ENCODE assay signal across 7 mouse cellular contexts in the genomic region with DNA sequence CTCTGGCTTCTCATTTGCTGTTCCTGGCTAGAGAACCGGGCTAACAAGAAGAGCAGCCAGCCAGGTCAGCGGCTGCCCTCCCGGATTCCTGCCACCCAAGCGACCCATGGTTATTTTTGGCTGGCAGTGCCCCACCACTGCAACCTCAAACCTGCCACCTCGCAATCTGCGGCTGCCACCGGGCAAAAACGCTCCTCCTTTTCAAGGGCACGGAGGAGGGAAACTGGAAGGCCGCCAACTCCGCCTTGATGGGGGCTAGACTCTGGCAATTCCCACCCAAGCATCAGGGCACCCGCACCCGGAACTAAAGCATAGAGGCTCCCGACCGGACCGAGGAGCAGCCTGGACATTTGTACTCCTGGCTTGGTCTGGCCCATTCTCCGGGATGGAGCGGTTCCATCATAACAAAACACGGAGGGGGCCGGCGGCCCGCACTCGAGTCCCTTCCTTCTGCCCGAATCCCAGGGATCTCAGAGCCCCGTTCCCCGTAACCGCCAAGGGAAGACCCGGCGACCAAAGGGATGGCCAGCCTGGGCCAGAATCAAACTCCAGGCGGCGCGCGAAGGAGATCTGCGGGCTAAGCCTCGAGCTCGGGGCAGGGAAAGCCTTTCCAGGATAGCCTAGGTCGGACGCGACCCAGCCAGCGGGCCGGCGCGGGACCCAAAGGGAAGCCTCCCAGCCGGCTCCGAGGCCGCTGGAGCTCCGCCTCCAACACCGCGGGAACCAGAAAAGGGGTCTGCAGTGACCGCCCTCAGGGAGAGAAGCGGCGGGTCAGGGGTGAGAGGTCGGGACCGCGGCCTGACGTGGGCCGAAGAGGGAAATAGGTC. TPM values are rescaled to one million over a fixed set of nuclear protein-coding genes. Genes with fewer than 3 reads are reported as not detected.
DNase-seq lines count a peak whose midpoint lies in the region; ATAC-seq and TF ChIP-seq lines count a peak whose summit lies in the region.

No protein-coding gene starts in this region.

- ATAC-seq in intestine, postnatal 0 days: peak; percentile 37

- peak overlapping the region; percentile 96 for H3K4me3 ChIP-seq in embryonic facial prominence, embryonic 10.5 days
- peak overlapping the region; percentile 92 for H3K4me3 ChIP-seq in intestine, postnatal 0 days (ENCODE audit: low read depth, low read length)
- peak overlapping the region; percentile 91 for H3K4me3 ChIP-seq in midbrain, embryonic 10.5 days
- peak overlapping the region; percentile 98 for H3K4me3 ChIP-seq in spleen, adult 2 months (ENCODE audit: extremely low read depth, insufficient read depth, insufficient read length)

- 0 out of 2 replicates have a peak, but pooled peaks cover 6% of the 10 kb centered on the region for H3K27me3 ChIP-seq in embryonic facial prominence, embryonic 10.5 days (replicated peaks; ENCODE audit: low read depth, poor library complexity, severe bottlenecking)
- H3K27me3 ChIP-seq in intestine, postnatal 0 days (replicated peaks; ENCODE audit: control insufficient read depth, insufficient read depth, low read length): no peaks in the 10 kb centered on the region
- 0 out of 2 replicates have a peak, but pooled peaks cover 11% of the 10 kb centered on the region for H3K27me3 ChIP-seq in midbrain, embryonic 10.5 days (ENCODE audit: low read depth, poor library complexity, severe bottlenecking)
- no peaks in the 10 kb centered on the region for H3K27me3 ChIP-seq in spleen, adult 2 months (ENCODE audit: control insufficient read depth, insufficient read depth, low read length)

- peaks cover 39% of the 10 kb centered on the region for H3K4me1 ChIP-seq in embryonic facial prominence, embryonic 10.5 days
- peaks cover 11% of the 10 kb centered on the region; the same call in 1 of the 2 replicates for H3K4me1 ChIP-seq in intestine, postnatal 0 days (replicated peaks; ENCODE audit: control insufficient read depth, insufficient read depth, low read length)
- peaks cover 43% of the 10 kb centered on the region for H3K4me1 ChIP-seq in midbrain, embryonic 10.5 days
- peaks cover 22% of the 10 kb centered on the region for H3K4me1 ChIP-seq in spleen, adult 2 months (ENCODE audit: control insufficient read depth, insufficient read depth, insufficient read length)

- H3K36me3 ChIP-seq in embryonic facial prominence, embryonic 10.5 days (replicated peaks): peaks cover 27% of the 10 kb centered on the region
- H3K36me3 ChIP-seq in intestine, postnatal 0 days (ENCODE audit: control insufficient read depth, insufficient read depth): peaks cover 25% of the 10 kb centered on the region
- peaks cover 27% of the 10 kb centered on the region for H3K36me3 ChIP-seq in midbrain, embryonic 10.5 days
- H3K36me3 ChIP-seq in spleen, adult 2 months (ENCODE audit: control insufficient read depth, insufficient read depth, low read length): peaks cover 17% of the 10 kb centered on the region

- peak overlapping the region; percentile 95 for H3K9ac ChIP-seq in intestine, postnatal 0 days (ENCODE audit: low read depth, low read length)

- no peak for TF ChIP-seq POLR2A in spleen, adult 2 months (IDR thresholded peaks at IDR 0.05; ENCODE audit: low read depth, low read length)

- H3K4me2 ChIP-seq in intestine, postnatal 0 days (replicated peaks; ENCODE audit: low read depth): peak overlapping the region; percentile 83

- peak; percentile 35 for TF ChIP-seq CTCF in intestine, postnatal 0 days (IDR thresholded peaks at IDR 0.05; ENCODE audit: low read depth)
- no peak for TF ChIP-seq CTCF in spleen, adult 2 months (IDR thresholded peaks at IDR 0.05; ENCODE audit: extremely low read depth, insufficient read depth, insufficient read length, insufficient replicate concordance)

- H3K27ac ChIP-seq in embryonic facial prominence, embryonic 10.5 days (replicated peaks): peak overlapping the region; percentile 96
- H3K27ac ChIP-seq in intestine, postnatal 0 days (ENCODE audit: low read depth, low read length): peak overlapping the region; percentile 98
- H3K27ac ChIP-seq in midbrain, embryonic 10.5 days (replicated peaks): peak overlapping the region; percentile 99
- H3K27ac ChIP-seq in spleen, adult 2 months (ENCODE audit: insufficient read depth, low read length): peak overlapping the region; percentile 98

- H3K9me3 ChIP-seq in embryonic facial prominence, embryonic 10.5 days: no peaks in the 10 kb centered on the region
- H3K9me3 ChIP-seq in intestine, postnatal 0 days (ENCODE audit: control insufficient read depth): no peaks in the 10 kb centered on the region
- no peaks in the 10 kb centered on the region for H3K9me3 ChIP-seq in midbrain, embryonic 10.5 days (replicated peaks)

- intact Hi-C loops in left cerebral cortex, postnatal 4 days (cut with DNase I): loop anchor here (5.0 to 10.0 kb wide), 2 partner anchors 70 to 233 kb away; a partner anchor contains a TSS

- under 1% methylated on average over 57 of the region's 57 CpGs for WGBS in embryonic facial prominence, embryonic 10.5 days
- under 1% methylated on average over 56 of the region's 57 CpGs for WGBS in intestine, postnatal 0 days
- WGBS in midbrain, embryonic 10.5 days: 1% methylated on average over 57 of the region's 57 CpGs
- under 1% methylated on average over 57 of the region's 57 CpGs for WGBS in spleen, adult 2 months

- DNase-seq in adrenal gland, adult 8-10 months: peak; percentile 80
- no peak for DNase-seq in embryonic facial prominence, embryonic 10.5 days (ENCODE audit: low spot score)
- peak; percentile 65 to 79 for DNase-seq in gastrocnemius, postnatal 4 days (ENCODE audit: low spot score in 2 of 2)
- peak; percentile 86 for DNase-seq in left cerebral cortex, postnatal 4 days
- DNase-seq in midbrain, embryonic 10.5 days (ENCODE audit: low spot score): no peak
- peak in 1 of 2 experiments; percentile 37 for DNase-seq in spleen, adult 2 months (ENCODE audit: low read depth in 1 of 2, low spot score in 2 of 2)

RNA-seq across cellular contexts. Expression of a gene that starts 1.3 kb away (rescaled TPM):
- total RNA-seq in adrenal gland, adult 8-10 months (2022): 10 to 100 TPM; 75.3 to 83.3 (median 78.5) TPM
- 93.6 and 94.8 TPM in 2 replicates for polyA plus RNA-seq in embryonic facial prominence, embryonic 10.5 days (2016; fragmentation: Nextera tagmentation; extraction: Ambion mirVana)
- 10 to 100 TPM; 52.7 to 58.9 TPM for total RNA-seq in gastrocnemius, postnatal 4 days (2021)
- 26.7 and 27.4 TPM in 2 replicates for polyA plus RNA-seq in intestine, postnatal 0 days (2015; fragmentation: Nextera tagmentation; extraction: Ambion mirVana)
- total RNA-seq in left cerebral cortex, postnatal 4 days (2021): 10 to 100 TPM; 74.5 to 75.2 TPM
- polyA plus RNA-seq in midbrain, embryonic 10.5 days (2016; fragmentation: Nextera tagmentation; extraction: Ambion mirVana): 100 and 106 TPM in 2 replicates
- polyA plus RNA-seq in spleen, adult 2 months (2012; rRNA removed): 99.1 and 117 TPM in 2 replicates

RNA-seq across cellular contexts. Expression of a gene that starts 56.0 kb away (rescaled TPM):
- 10 to 100 TPM; 10.4 to 11.4 (median 10.8) TPM for total RNA-seq in adrenal gland, adult 8-10 months (2022)
- 45.5 and 46.7 TPM in 2 replicates for polyA plus RNA-seq in embryonic facial prominence, embryonic 10.5 days (2016; fragmentation: Nextera tagmentation; extraction: Ambion mirVana)
- total RNA-seq in gastrocnemius, postnatal 4 days (2021): 10 to 100 TPM; 11.8 to 12.5 TPM
- polyA plus RNA-seq in intestine, postnatal 0 days (2015; fragmentation: Nextera tagmentation; extraction: Ambion mirVana): 12.3 and 14.2 TPM in 2 replicates
- 10 to 100 TPM; 19.1 to 20.2 TPM for total RNA-seq in left cerebral cortex, postnatal 4 days (2021)
- 42.8 and 46.6 TPM in 2 replicates for polyA plus RNA-seq in midbrain, embryonic 10.5 days (2016; fragmentation: Nextera tagmentation; extraction: Ambion mirVana)
- polyA plus RNA-seq in spleen, adult 2 months (2012; rRNA removed): 9.9 and 11.2 TPM in 2 replicates

Comparison
In these comparisons a context has a peak if more than half of its experiments do, and no peak if none do; other contexts are left out.
1. DNase-seq: peak in adrenal gland, adult 8-10 months (single experiment), gastrocnemius, postnatal 4 days (2 of 2) and left cerebral cortex, postnatal 4 days (single experiment); none in embryonic facial prominence, embryonic 10.5 days (single experiment) and midbrain, embryonic 10.5 days (single experiment).
2. Peak in every context shown above with its lines, with median percentiles within 50 percentile points of each other: H3K27ac ChIP-seq and H3K4me3 ChIP-seq.